Mouse (Mus musculus) embryonic facial prominence, embryonic 11.5 days (tissue): ENCODE measurements around the gene Gk2. TPM values are rescaled to one million over a fixed set of nuclear protein-coding genes. Genes with fewer than 3 reads are reported as not detected.

ENCODE experiments used
- ATAC-seq: fragments of 200-750 bp; cut with Nextera tagmentation; replicated peaks from 2 replicates; pipeline ENCODE4 v1.8.0; 2017; ENCODE audit warnings: low read depth; ENCODE audit not compliant: insufficient number of reproducible peaks, low FRiP score, low TSS enrichment
- DNase-seq: peaks from one replicate; pipeline ENCODE4 v3.0.0-alpha.2; 2015; ENCODE audit warnings: low spot score
- H3K27ac ChIP-seq: fragments of 300-500 bp; sonication (generic); replicated peaks from 2 replicates; pipeline ENCODE4 v1.5.1; 2014; ENCODE audit warnings: mild to moderate bottlenecking, low read depth, low read length, control low read depth
- H3K27me3 ChIP-seq: fragments of 300-500 bp; sonication (generic); 2 replicates; pipeline ENCODE4 v1.6.1; 2014; ENCODE audit warnings: mild to moderate bottlenecking, low read length, moderate library complexity, mixed read lengths; ENCODE audit not compliant: control insufficient read depth, insufficient read depth
- H3K36me3 ChIP-seq: fragments of 300-500 bp; sonication (generic); replicated peaks from 2 replicates; pipeline ENCODE4 v1.6.1; 2014; ENCODE audit warnings: low read depth, mild to moderate bottlenecking, low read length, moderate library complexity, mixed read lengths; ENCODE audit not compliant: control insufficient read depth, insufficient read depth
- H3K4me1 ChIP-seq: fragments of 300-500 bp; sonication (generic); 2 replicates; pipeline ENCODE4 v1.6.1; 2014; ENCODE audit warnings: low read length, mixed read lengths; ENCODE audit not compliant: control insufficient read depth, insufficient read depth
- H3K4me2 ChIP-seq: fragments of 300-500 bp; sonication (generic); 2 replicates; pipeline ENCODE4 v1.6.1; 2014; ENCODE audit warnings: low read depth, mild to moderate bottlenecking, control low read depth, low read length, moderate library complexity
- H3K4me3 ChIP-seq: fragments of 300-500 bp; sonication (generic); 2 replicates; pipeline ENCODE4 v1.5.1; 2014; ENCODE audit warnings: low read depth, low read length, control low read depth
- H3K9ac ChIP-seq: fragments of 300-500 bp; sonication (generic); replicated peaks from 2 replicates; pipeline ENCODE4 v1.6.1; 2014; ENCODE audit warnings: mild to moderate bottlenecking, control low read depth, low read length
- H3K9me3 ChIP-seq: fragments of 300-500 bp; sonication (generic); replicated peaks from 2 replicates; pipeline ENCODE4 v1.6.1; 2016; ENCODE audit warnings: mild to moderate bottlenecking, low read length, inconsistent platforms, mixed read lengths; ENCODE audit not compliant: control insufficient read depth
- WGBS: fragments of 180-500 bp; shearing (Covaris S2); extraction: QIAGEN DNeasy Blood & Tissue Kit; methylation state at CpG from one replicate; pipeline ENCODE4 v1.1.7; 2014; 5-methylcytosine and 5-hydroxymethylcytosine counted together
- polyA plus RNA-seq: library from polyadenylated mRNA; unstranded; fragments of >200 nt; fragmentation: Nextera tagmentation; extraction: Ambion mirVana; gene quantifications from 2 replicates; pipeline ENCODE4 v1.2.1, GENCODE M21; 2014

Gk2 gene
- polyA plus RNA-seq, 1 experiment from 2014 or later = not detected

- WGBS = 83% methylated on average over 3 of the region's 3 CpGs
- ATAC-seq = no peak
Observed at GRCm38 (mm10) chr5:97465956-97466355, 9.1 kb upstream of the Gk2 start.

GRCm38 (mm10) chr5:97462856-97463255 lies 6.0 kb upstream of the Gk2 start:
- no peak for ATAC-seq
- WGBS = 96% methylated on average over 3 of the region's 3 CpGs

More at GRCm38 (mm10) chr5:97465956-97466355, 9.1 kb upstream of the Gk2 start:
- H3K9me3 ChIP-seq = no peaks in the 10 kb centered on the region
- H3K4me3 ChIP-seq = no peak overlapping the region
- no peak overlapping the region for H3K27ac ChIP-seq
- no peak overlapping the region for H3K9ac ChIP-seq
- no peaks in the 10 kb centered on the region for H3K4me1 ChIP-seq
- H3K36me3 ChIP-seq = no peaks in the 10 kb centered on the region
- H3K27me3 ChIP-seq = no peaks in the 10 kb centered on the region
- no peak for DNase-seq
- H3K4me2 ChIP-seq = no peak overlapping the region

GRCm38 (mm10) chr5:97451451-97451850 lies 5.4 kb downstream of the Gk2 start:
- peak; percentile 73 for DNase-seq
- no peaks in the 10 kb centered on the region for H3K27me3 ChIP-seq

More at GRCm38 (mm10) chr5:97462856-97463255, 6.0 kb upstream of the Gk2 start:
- Histone ChIP-seq H3K4me3 (no peak overlapping the region), H3K9me3 (no peaks in the 10 kb centered on the region), H3K27ac (no peak overlapping the region), H3K36me3 (no peaks in the 10 kb centered on the region), H3K4me1 (no peaks in the 10 kb centered on the region), H3K27me3 (no peaks in the 10 kb centered on the region), H3K9ac (no peak overlapping the region), H3K4me2 (no peak overlapping the region)
- DNase-seq = no peak

GRCm38 (mm10) chr5:97444191-97444590 lies 12.6 kb downstream of the Gk2 start:
- Histone ChIP-seq H3K4me2 (no peak overlapping the region), H3K27ac (no peak overlapping the region), H3K4me1 (no peaks in the 10 kb centered on the region), H3K27me3 (no peaks in the 10 kb centered on the region), H3K4me3 (no peak overlapping the region), H3K9ac (no peak overlapping the region), H3K9me3 (no peaks in the 10 kb centered on the region), H3K36me3 (no peaks in the 10 kb centered on the region)
- no peak for ATAC-seq
- DNase-seq = no peak
- WGBS = 68% methylated on average over 1 of the region's 1 CpGs

More at GRCm38 (mm10) chr5:97451451-97451850, 5.4 kb downstream of the Gk2 start:
- no peak for ATAC-seq
- WGBS = 37% methylated on average over 4 of the region's 4 CpGs
- no peak overlapping the region for H3K4me2 ChIP-seq
- H3K9ac ChIP-seq = no peak overlapping the region
- no peaks in the 10 kb centered on the region for H3K36me3 ChIP-seq
- H3K4me3 ChIP-seq = no peak overlapping the region
- no peaks in the 10 kb centered on the region for H3K4me1 ChIP-seq
- no peak overlapping the region for H3K27ac ChIP-seq
- H3K9me3 ChIP-seq = no peaks in the 10 kb centered on the region

- no peak overlapping the region for H3K4me2 ChIP-seq
- H3K27ac ChIP-seq = no peak overlapping the region
- no peaks in the 10 kb centered on the region for H3K36me3 ChIP-seq
- H3K9me3 ChIP-seq = no peaks in the 10 kb centered on the region
- no peak overlapping the region for H3K9ac ChIP-seq
- no peak for DNase-seq
- no peak overlapping the region for H3K4me3 ChIP-seq
- H3K4me1 ChIP-seq = no peaks in the 10 kb centered on the region
- no peaks in the 10 kb centered on the region for H3K27me3 ChIP-seq
- WGBS = 89% methylated on average over 2 of the region's 2 CpGs
- ATAC-seq = no peak
Observed at GRCm38 (mm10) chr5:97432512-97432911, 24.3 kb downstream of the Gk2 start.

- Histone ChIP-seq H3K4me2 (no peak overlapping the region), H3K36me3 (no peaks in the 10 kb centered on the region), H3K4me1 (no peaks in the 10 kb centered on the region), H3K9ac (no peak overlapping the region), H3K9me3 (no peaks in the 10 kb centered on the region), H3K27me3 (no peaks in the 10 kb centered on the region), H3K27ac (no peak overlapping the region), H3K4me3 (no peak overlapping the region)
- ATAC-seq (no peak), DNase-seq (no peak)
- WGBS = 91% methylated on average over 9 of the region's 9 CpGs
Observed at GRCm38 (mm10) chr5:97429976-97430375, 26.8 kb downstream of the Gk2 start.

- no peaks in the 10 kb centered on the region for H3K4me1 ChIP-seq
- H3K27ac ChIP-seq = no peak overlapping the region
- DNase-seq (no peak), ATAC-seq (no peak)
- no peak overlapping the region for H3K4me2 ChIP-seq
- H3K9me3 ChIP-seq = no peaks in the 10 kb centered on the region
- no peaks in the 10 kb centered on the region for H3K36me3 ChIP-seq
- no peaks in the 10 kb centered on the region for H3K27me3 ChIP-seq
- no peak overlapping the region for H3K9ac ChIP-seq
- WGBS = 94% methylated on average over 2 of the region's 2 CpGs
- no peak overlapping the region for H3K4me3 ChIP-seq
Observed at GRCm38 (mm10) chr5:97421669-97422068, 35.2 kb downstream of the Gk2 start.

GRCm38 (mm10) chr5:97417185-97417584 lies 39.6 kb downstream of the Gk2 start:
- Histone ChIP-seq H3K27me3 (no peaks in the 10 kb centered on the region), H3K4me2 (no peak overlapping the region), H3K4me3 (no peak overlapping the region), H3K9me3 (no peaks in the 10 kb centered on the region), H3K4me1 (no peaks in the 10 kb centered on the region), H3K9ac (no peak overlapping the region), H3K36me3 (no peaks in the 10 kb centered on the region), H3K27ac (no peak overlapping the region)
- ATAC-seq = no peak
- DNase-seq = no peak
- 76% methylated on average over 2 of the region's 2 CpGs for whole genome bisulfite sequencing
